Mouse (Mus musculus): ENCODE measurements around the gene Slc22a20.

Gene Slc22a20

GRCm38 (mm10) chr19:5989585-5989984 is 3.6 kb upstream of the Slc22a20 start:
- no peak for DNase-seq (ENCODE audit: low read depth)

GRCm38 (mm10) chr19:5988815-5989452 is 3.0 kb upstream of the Slc22a20 start:
- DNase-seq (ENCODE audit: low read depth), result peak; percentile 83

- DNase-seq (ENCODE audit: low read depth), result no peak
These were observed 2.3 kb upstream of the Slc22a20 start for GRCm38 (mm10) chr19:5988027-5988814.

GRCm38 (mm10) chr19:5980477-5980876 is 5.5 kb downstream of the Slc22a20 start:
- no peak for DNase-seq (ENCODE audit: low read depth)

GRCm38 (mm10) chr19:5977717-5978116 is 8.2 kb downstream of the Slc22a20 start:
- DNase-seq (ENCODE audit: low read depth), result no peak

- DNase-seq (ENCODE audit: low read depth), result no peak
These were observed 10.3 kb downstream of the Slc22a20 start for GRCm38 (mm10) chr19:5975676-5976075.

GRCm38 (mm10) chr19:5975112-5975511 is 10.8 kb downstream of the Slc22a20 start:
- no peak for DNase-seq (ENCODE audit: low read depth)

GRCm38 (mm10) chr19:5967664-5968063 is 18.3 kb downstream of the Slc22a20 start:
- no peak for DNase-seq (ENCODE audit: low read depth)

GRCm38 (mm10) chr19:5966786-5967185 is 19.2 kb downstream of the Slc22a20 start:
- no peak for DNase-seq (ENCODE audit: low read depth)

GRCm38 (mm10) chr19:5965910-5966309 is 20.0 kb downstream of the Slc22a20 start:
- peak; percentile 52 for DNase-seq (ENCODE audit: low read depth)

- DNase-seq (ENCODE audit: low read depth), result peak; percentile 88
These were observed 20.7 kb downstream of the Slc22a20 start for GRCm38 (mm10) chr19:5965280-5965679.

- DNase-seq (ENCODE audit: low read depth), result no peak
These were observed 21.1 kb downstream of the Slc22a20 start for GRCm38 (mm10) chr19:5964804-5965203.

- peak; percentile 89 for DNase-seq (ENCODE audit: low read depth)
These were observed 21.9 kb downstream of the Slc22a20 start, which contains the start of gene Pola2 for GRCm38 (mm10) chr19:5963883-5964562. Gene Pola2, minus strand, starts transcription at chr19:5964202.

- DNase-seq (ENCODE audit: low read depth), result peak; percentile 49
These were observed 23.3 kb downstream of the Slc22a20 start for GRCm38 (mm10) chr19:5962651-5963050.

- DNase-seq (ENCODE audit: low read depth), result no peak
These were observed 28.6 kb downstream of the Slc22a20 start for GRCm38 (mm10) chr19:5957371-5957770.

GRCm38 (mm10) chr19:5956685-5957084 is 29.3 kb downstream of the Slc22a20 start:
- DNase-seq (ENCODE audit: low read depth), result peak; percentile 77

- DNase-seq (ENCODE audit: low read depth), result no peak
These were observed 30.0 kb downstream of the Slc22a20 start for GRCm38 (mm10) chr19:5955704-5956670.

- DNase-seq (ENCODE audit: low read depth), result no peak
These were observed 31.0 kb downstream of the Slc22a20 start for GRCm38 (mm10) chr19:5954936-5955335.

- no peak for DNase-seq (ENCODE audit: low read depth)
These were observed 31.8 kb downstream of the Slc22a20 start for GRCm38 (mm10) chr19:5954031-5954710.

- no peak for DNase-seq (ENCODE audit: low read depth)
These were observed 32.7 kb downstream of the Slc22a20 start for GRCm38 (mm10) chr19:5953201-5953770.

Data from 416B (cell line).